Mouse (Mus musculus) embryonic facial prominence, embryonic 12.5 days (tissue): ENCODE measurements around the gene Siglecf. TPM values are rescaled to one million over a fixed set of nuclear protein-coding genes. Genes with fewer than 3 reads are reported as not detected.

Source experiments
- ATAC-seq: fragments of 200-750 bp; cut with Nextera tagmentation; 2 replicates; pipeline ENCODE4 v1.8.0; 2017; ENCODE audit not compliant: insufficient number of reproducible peaks, insufficient read depth, low FRiP score, low TSS enrichment
- H3K27ac ChIP-seq: fragments of 300-500 bp; sonication (generic); 2 replicates; pipeline ENCODE4 v1.5.1; 2016; ENCODE audit warnings: mild to moderate bottlenecking
- H3K27me3 ChIP-seq: fragments of 300-500 bp; sonication (generic); 2 replicates; pipeline ENCODE4 v1.6.1; 2016; ENCODE audit warnings: mild to moderate bottlenecking, moderate library complexity
- H3K36me3 ChIP-seq: fragments of 300-500 bp; sonication (generic); 2 replicates; pipeline ENCODE4 v1.6.1; 2016; ENCODE audit warnings: mild to moderate bottlenecking
- H3K4me1 ChIP-seq: fragments of 300-500 bp; sonication (generic); 2 replicates; pipeline ENCODE4 v1.6.1; 2016
- H3K4me2 ChIP-seq: fragments of 300-500 bp; sonication (generic); replicated peaks from 2 replicates; pipeline ENCODE4 v1.6.1; 2016; ENCODE audit warnings: mild to moderate bottlenecking, moderate library complexity
- H3K4me3 ChIP-seq: fragments of 300-500 bp; sonication (generic); 2 replicates; pipeline ENCODE4 v1.5.1; 2016; ENCODE audit warnings: mild to moderate bottlenecking
- H3K9ac ChIP-seq: fragments of 300-500 bp; sonication (generic); 2 replicates; pipeline ENCODE4 v1.6.1; 2016; ENCODE audit warnings: mild to moderate bottlenecking, moderate library complexity
- H3K9me3 ChIP-seq: fragments of 300-500 bp; sonication (generic); 2 replicates; pipeline ENCODE4 v1.6.1; 2016; ENCODE audit warnings: mild to moderate bottlenecking, moderate library complexity
- WGBS: fragments of 180-500 bp; shearing (Covaris S2); methylation state at CpG from one replicate; pipeline ENCODE4 v1.1.7; 2016; 5-methylcytosine and 5-hydroxymethylcytosine counted together
- polyA plus RNA-seq: library from polyadenylated mRNA; unstranded; fragments of >200 nt; fragmentation: Nextera tagmentation; extraction: Ambion mirVana; gene quantifications from 2 replicates; pipeline ENCODE4 v1.2.1, GENCODE M21; 2016

Gene Siglecf
- 0.10 and 0.37 TPM in 2 replicates for polyA plus RNA-seq

DNA sequence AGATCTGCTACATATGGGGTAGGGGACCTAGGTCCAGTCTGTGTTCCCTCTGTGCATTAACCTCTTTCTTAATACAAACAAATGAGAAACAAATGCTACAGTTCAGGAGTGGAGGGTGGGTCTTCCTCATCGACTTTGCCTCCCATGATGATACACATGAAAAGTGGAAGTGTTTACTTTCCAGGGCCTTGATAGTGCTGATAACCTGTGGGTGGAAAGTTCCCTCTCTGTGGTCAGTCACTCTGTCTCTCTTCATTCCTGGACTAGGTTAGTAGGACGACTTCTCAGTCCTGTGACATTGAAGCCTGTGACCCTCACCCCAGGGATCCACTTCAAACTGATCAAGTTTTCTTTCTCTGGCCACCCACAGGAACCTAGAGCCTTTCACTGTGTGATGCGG is at the start of gene Siglecf:
Gene Siglecf, plus strand, starts transcription at position 188 of the 400 bp plus-strand sequence.
- H3K4me3 ChIP-seq: no peak within 1 kb of the TSS
- no peaks in the 10 kb centered on the region; the same call in 1 of the 2 replicates for H3K4me1 ChIP-seq
- WGBS: 75% methylated on average over 3 of the region's 3 CpGs

DNA sequence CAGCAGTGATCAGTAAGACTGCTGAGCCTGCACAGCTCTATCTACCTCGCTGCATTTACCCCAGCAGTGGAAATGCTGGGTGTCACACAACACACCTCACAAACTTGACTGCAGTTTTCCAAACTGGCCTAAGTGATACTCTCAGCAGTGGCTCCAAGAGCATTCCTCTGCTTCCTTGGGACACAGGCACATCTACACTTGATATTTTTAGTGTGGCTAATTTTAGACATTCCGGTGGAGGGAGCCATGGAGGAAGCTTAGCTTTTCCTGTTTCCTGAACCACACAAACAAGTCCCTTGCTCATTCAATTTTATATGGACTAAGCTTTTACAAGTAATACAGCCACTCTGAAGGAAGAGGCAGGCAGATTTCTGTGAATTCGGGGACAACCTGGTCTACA is 45.9 kb upstream of the Siglecf start:
- H3K9ac ChIP-seq: no peak overlapping the region
- 80% methylated on average over 3 of the region's 3 CpGs for WGBS
- no peaks in the 10 kb centered on the region for H3K27me3 ChIP-seq
- H3K36me3 ChIP-seq: peaks cover 38% of the 10 kb centered on the region
- no peak overlapping the region for H3K27ac ChIP-seq
- no peak overlapping the region for H3K4me3 ChIP-seq
- no peak for ATAC-seq
- H3K4me2 ChIP-seq: no peak overlapping the region
- H3K4me1 ChIP-seq: no peaks in the 10 kb centered on the region
- H3K9me3 ChIP-seq: no peaks in the 10 kb centered on the region

More for the DNA sequence above, at the start of gene Siglecf:
- Histone ChIP-seq H3K27ac (no peak within 1 kb of the TSS), H3K9ac (no peak within 1 kb of the TSS), H3K27me3 (no peaks in the 10 kb centered on the region), H3K9me3 (no peaks in the 10 kb centered on the region), H3K36me3 (no peaks in the 10 kb centered on the region), H3K4me2 (no peak within 1 kb of the TSS)
- ATAC-seq: no peak

DNA sequence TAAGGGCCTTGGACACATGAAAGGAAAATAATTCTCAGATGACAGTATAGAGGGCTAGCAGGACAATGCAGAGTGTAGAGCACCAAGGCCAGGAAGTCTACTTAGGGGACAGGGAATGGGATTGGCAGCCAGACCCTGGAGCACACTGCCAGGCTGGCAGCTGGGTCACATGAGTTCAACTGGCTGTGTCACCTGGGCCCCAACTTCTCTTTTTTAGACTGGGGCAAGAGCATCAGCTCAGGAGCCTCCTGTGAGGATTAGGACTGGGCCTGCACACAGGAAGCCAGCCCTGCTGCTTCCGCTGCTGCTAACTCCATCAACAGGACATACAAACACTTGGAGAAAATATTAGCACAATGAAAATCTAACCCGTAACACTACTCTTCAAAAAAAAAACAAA is 42.1 kb upstream of the Siglecf start:
- Histone ChIP-seq H3K4me3 (no peak overlapping the region), H3K9me3 (no peaks in the 10 kb centered on the region), H3K36me3 (peaks cover 38% of the 10 kb centered on the region), H3K4me1 (peaks cover 8% of the 10 kb centered on the region; the same call in 1 of the 2 replicates), H3K27me3 (no peaks in the 10 kb centered on the region), H3K9ac (no peak overlapping the region), H3K4me2 (no peak overlapping the region), H3K27ac (no peak overlapping the region)
- ATAC-seq: no peak
- 77% methylated on average over 2 of the region's 2 CpGs for WGBS

DNA sequence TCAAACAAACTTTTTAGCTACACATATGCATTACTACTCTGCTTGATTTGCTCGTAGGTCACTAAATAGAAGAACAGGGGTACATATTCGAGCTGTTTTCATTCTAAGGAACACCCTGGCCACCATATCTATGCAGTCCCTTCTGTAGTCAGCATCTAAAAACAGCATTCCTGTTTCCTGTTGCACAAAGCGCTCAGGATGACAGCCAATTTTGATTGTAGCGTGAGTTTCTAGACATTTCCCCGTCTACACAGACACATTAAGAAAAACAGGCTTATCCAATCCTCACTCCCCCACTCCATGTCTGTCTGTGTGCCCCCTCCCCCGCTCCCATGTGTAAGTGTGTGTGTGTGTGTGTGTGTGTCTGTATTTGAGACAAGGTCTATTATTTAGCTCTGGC is 39.5 kb upstream of the Siglecf start:
- H3K4me1 ChIP-seq: peaks cover 8% of the 10 kb centered on the region; the same call in 1 of the 2 replicates
- no peak overlapping the region for H3K9ac ChIP-seq
- no peaks in the 10 kb centered on the region for H3K27me3 ChIP-seq
- H3K4me2 ChIP-seq: peak overlapping the region; percentile 71
- WGBS: 78% methylated on average over 6 of the region's 6 CpGs
- no peak for ATAC-seq
- peak overlapping the region; percentile 79 for H3K4me3 ChIP-seq
- peaks cover 26% of the 10 kb centered on the region; the same call in 1 of the 2 replicates for H3K36me3 ChIP-seq
- no peaks in the 10 kb centered on the region for H3K9me3 ChIP-seq
- no peak overlapping the region for H3K27ac ChIP-seq

DNA sequence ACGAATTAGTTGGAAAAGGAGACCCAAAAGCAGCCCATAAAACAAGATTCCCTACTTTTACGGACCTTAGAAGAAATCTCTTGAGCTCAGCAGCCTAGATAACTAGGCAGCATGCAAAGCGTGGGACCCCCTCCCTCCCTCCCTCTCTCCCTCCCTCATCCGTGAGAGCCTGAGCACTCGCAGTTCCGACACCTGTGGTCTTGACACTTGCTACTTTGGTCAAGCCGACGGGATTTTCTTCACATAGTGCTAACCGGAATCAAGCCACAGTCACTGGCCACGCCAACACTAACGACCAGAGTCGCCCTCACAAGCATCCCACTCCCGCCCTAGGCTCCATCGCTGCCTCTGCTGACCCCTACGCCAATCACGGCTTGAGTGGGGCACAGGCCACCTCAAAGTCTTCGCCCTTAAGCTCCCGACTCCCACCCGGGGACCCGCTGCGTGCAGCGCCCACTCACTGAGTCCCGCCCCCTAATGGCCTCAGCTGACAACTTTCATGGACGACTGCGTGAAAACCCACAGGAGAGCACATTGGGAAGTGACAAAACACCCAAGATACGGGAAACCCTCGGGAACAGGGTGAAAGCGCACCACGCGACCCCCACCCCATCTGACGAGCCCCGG is 38.6 kb upstream of the Siglecf start:
- WGBS: 2% methylated on average over 32 of the region's 32 CpGs
- H3K4me2 ChIP-seq: peak overlapping the region; percentile 71
- peak overlapping the region; percentile 80 for H3K27ac ChIP-seq
- peaks cover 18% of the 10 kb centered on the region; the same call in 1 of the 2 replicates for H3K36me3 ChIP-seq
- peak; percentile 74 for ATAC-seq
- no peaks in the 10 kb centered on the region for H3K9me3 ChIP-seq
- H3K27me3 ChIP-seq: no peaks in the 10 kb centered on the region
- H3K4me3 ChIP-seq: peak overlapping the region; percentile 79
- H3K4me1 ChIP-seq: peaks cover 8% of the 10 kb centered on the region; the same call in 1 of the 2 replicates
- peak overlapping the region; percentile 79 for H3K9ac ChIP-seq

DNA sequence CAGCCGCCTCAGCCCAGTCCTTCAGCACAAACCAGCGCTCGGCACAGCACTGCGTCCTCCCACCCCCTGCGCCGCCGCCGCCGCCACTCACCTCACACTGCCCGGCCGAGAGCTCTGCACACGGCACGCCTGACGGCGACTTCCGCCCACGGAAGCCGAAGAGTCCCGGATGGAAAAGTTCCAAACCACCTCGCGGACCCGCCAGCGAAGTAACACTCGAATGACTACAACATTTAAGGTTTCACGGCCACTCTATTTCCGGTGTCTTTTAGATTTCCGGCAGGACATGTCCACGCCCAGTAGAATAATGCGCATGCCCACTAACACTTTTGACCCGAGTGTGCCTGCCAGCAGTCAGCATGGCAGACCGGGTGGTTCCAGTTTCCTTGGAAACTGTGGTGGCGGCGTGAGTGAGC is 38.1 kb upstream of the Siglecf start, which contains the start of gene Zfp715:
Gene Zfp715, minus strand, starts transcription at position 282 of the 416 bp plus-strand sequence.
- Histone ChIP-seq H3K4me1 (peaks cover 8% of the 10 kb centered on the region; the same call in 1 of the 2 replicates), H3K9ac (peak within 1 kb of the TSS; percentile 79), H3K27ac (peak within 1 kb of the TSS; percentile 80), H3K36me3 (peaks cover 12% of the 10 kb centered on the region; the same call in 1 of the 2 replicates), H3K4me3 (peak within 1 kb of the TSS; percentile 79), H3K27me3 (no peaks in the 10 kb centered on the region), H3K9me3 (no peaks in the 10 kb centered on the region), H3K4me2 (peak within 1 kb of the TSS; percentile 71)
- WGBS: under 1% methylated on average over 33 of the region's 33 CpGs
- peak; percentile 94 for ATAC-seq

DNA sequence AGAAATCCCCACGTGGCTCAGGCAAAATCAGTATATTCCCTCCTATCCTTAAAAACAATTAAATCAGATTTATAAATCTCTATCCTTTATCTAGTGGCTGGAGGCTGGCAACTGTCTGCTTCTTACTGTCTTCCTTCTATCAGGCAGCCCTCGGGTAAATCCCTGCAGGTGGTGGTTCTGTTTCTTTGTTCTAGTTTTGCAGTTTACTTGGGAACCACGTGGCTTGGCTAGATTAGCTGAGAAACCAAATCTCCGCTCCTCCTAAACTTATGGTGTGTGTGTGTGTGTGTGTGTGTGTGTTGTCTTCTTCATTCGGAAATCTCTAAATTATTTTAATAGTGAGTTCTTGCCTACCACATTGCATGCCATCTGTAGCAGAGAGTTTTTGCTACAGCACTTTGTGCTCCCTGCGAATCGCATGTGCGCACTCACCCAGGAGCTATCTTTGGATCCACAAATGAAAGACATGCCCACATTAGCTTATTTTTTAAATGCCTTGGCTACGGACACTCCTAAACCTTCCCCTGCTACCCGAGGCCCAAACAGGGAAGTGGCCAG is 24.8 kb upstream of the Siglecf start:
- WGBS: 52% methylated on average over 10 of the region's 10 CpGs
- no peak for ATAC-seq
- no peaks in the 10 kb centered on the region for H3K27me3 ChIP-seq

DNA sequence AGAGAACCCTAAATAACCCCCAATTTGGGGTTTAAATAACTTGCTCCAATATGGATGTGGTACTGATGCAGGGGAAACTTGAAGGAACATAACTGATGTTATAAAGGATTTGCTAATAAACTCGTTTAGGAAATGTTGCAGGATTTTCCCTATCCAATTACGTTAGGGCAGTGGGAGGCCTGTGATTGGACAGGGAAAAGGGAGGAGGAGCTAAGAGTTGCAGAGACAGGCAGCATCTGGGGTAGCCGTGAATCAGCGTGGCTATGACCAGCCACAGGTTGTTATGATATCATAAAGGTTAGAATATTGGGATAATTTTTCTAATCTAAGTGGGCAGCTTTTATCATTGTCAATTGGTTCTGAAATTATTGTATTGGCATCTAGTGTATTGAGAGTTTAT is 23.0 kb upstream of the Siglecf start:
- no peaks in the 10 kb centered on the region for H3K4me1 ChIP-seq
- H3K27me3 ChIP-seq: no peaks in the 10 kb centered on the region
- H3K9me3 ChIP-seq: no peaks in the 10 kb centered on the region
- WGBS: 68% methylated on average over 4 of the region's 4 CpGs
- no peak overlapping the region for H3K9ac ChIP-seq
- H3K27ac ChIP-seq: no peak overlapping the region
- H3K4me3 ChIP-seq: no peak overlapping the region
- H3K36me3 ChIP-seq: no peaks in the 10 kb centered on the region
- ATAC-seq: no peak
- H3K4me2 ChIP-seq: no peak overlapping the region

More for the DNA sequence above, 24.8 kb upstream of the Siglecf start:
- H3K9ac ChIP-seq: no peak overlapping the region
- no peak overlapping the region for H3K4me2 ChIP-seq
- H3K9me3 ChIP-seq: no peaks in the 10 kb centered on the region
- no peaks in the 10 kb centered on the region for H3K36me3 ChIP-seq
- no peaks in the 10 kb centered on the region for H3K4me1 ChIP-seq
- no peak overlapping the region for H3K27ac ChIP-seq
- no peak overlapping the region for H3K4me3 ChIP-seq

DNA sequence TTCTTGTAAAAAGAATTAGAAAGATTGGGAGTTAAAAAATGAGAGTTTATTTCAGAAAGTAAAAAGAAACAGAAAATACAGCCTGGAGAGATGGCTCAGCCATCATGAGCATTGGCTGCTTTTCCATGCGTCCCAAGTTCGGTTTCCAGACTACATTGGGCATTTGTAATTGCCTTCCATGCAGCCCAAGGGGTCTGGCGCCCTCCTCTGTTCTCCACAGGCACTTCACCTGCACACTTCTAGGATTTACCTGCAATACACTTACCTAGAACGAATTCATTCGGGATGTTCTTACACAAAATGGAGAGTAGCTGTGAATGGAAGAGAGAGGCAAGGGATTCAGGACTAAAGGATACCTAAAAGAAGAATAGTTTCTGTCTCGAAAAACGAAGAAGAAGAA is 17.9 kb upstream of the Siglecf start:
- Histone ChIP-seq H3K9ac (no peak overlapping the region), H3K27ac (no peak overlapping the region), H3K27me3 (no peaks in the 10 kb centered on the region), H3K36me3 (no peaks in the 10 kb centered on the region), H3K4me1 (no peaks in the 10 kb centered on the region), H3K9me3 (no peaks in the 10 kb centered on the region), H3K4me2 (no peak overlapping the region), H3K4me3 (no peak overlapping the region)
- no peak for ATAC-seq
- 34% methylated on average over 5 of the region's 7 CpGs for WGBS

DNA sequence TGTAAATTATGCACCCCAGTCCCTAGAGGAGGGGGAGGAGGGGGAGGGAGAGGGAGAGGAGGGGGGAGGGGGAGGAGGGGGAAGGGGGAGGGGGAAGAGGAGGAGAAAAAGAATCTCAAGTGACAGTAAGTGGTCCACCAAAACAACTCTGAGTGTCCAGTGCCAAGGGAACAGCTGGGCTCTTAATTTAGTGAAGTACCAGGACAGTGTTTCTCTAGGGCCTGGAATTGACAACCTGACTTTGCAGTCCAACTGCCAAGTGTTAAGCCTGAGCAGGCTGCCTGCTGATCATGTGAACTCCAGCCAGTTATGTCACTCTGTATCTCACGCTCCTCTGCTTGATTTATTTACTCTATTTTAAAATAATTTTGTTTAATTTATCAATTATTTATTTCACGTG is 17.2 kb upstream of the Siglecf start:
- no peak overlapping the region for H3K4me3 ChIP-seq
- H3K9ac ChIP-seq: no peak overlapping the region
- no peaks in the 10 kb centered on the region for H3K9me3 ChIP-seq
- H3K27me3 ChIP-seq: no peaks in the 10 kb centered on the region
- ATAC-seq: no peak
- H3K4me2 ChIP-seq: no peak overlapping the region
- no peaks in the 10 kb centered on the region for H3K36me3 ChIP-seq
- H3K4me1 ChIP-seq: no peaks in the 10 kb centered on the region
- H3K27ac ChIP-seq: no peak overlapping the region
- WGBS: 52% methylated on average over 2 of the region's 2 CpGs

DNA sequence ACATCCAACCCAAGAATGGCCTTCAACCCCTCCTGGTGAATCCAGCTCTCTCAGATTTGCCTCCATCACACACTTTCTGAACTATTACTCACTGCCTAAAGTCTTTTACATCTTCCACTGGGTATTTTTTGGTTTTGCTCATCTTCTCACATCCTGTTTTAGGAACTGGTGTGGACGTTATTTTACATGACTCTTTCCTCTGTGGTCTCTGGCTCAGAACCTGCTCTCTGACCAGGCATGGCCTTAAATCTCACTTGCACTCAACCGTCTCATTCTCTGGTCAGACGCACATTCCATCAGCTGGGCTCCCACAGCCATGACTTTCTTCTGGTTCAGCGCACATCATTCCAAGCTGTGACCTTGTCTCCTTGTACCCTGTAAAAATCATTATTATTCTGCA is 10.4 kb upstream of the Siglecf start:
- H3K36me3 ChIP-seq: no peaks in the 10 kb centered on the region
- no peaks in the 10 kb centered on the region for H3K9me3 ChIP-seq
- H3K27me3 ChIP-seq: no peaks in the 10 kb centered on the region
- no peak overlapping the region for H3K27ac ChIP-seq
- WGBS: 86% methylated on average over 4 of the region's 4 CpGs
- ATAC-seq: no peak
- no peak overlapping the region for H3K4me3 ChIP-seq
- H3K9ac ChIP-seq: no peak overlapping the region
- H3K4me1 ChIP-seq: no peaks in the 10 kb centered on the region
- no peak overlapping the region for H3K4me2 ChIP-seq

DNA sequence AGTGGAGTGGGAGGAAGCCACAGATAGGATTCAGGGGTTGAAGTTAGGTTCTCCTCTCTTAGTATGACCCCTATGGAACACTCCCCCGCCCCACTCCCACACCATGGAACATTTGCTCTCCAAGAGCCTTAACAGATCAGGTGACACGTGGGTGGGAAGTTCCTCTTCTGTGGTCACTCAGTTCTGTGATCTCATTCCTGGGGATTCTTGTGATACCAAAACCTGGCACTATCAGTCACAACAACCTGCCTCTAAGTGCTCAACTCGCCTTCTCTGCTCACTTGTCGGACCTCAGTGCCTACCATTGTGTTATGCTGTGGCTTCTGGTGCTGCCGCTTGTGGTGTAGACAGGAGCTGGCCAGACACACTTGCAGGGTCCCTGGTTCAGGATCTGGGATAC is 8.0 kb upstream of the Siglecf start:
- no peak for ATAC-seq
- WGBS: 75% methylated on average over 5 of the region's 5 CpGs

More for the DNA sequence above, 8.0 kb upstream of the Siglecf start:
- Histone ChIP-seq H3K9me3 (no peaks in the 10 kb centered on the region), H3K27ac (no peak overlapping the region), H3K4me3 (no peak overlapping the region), H3K4me2 (no peak overlapping the region), H3K36me3 (no peaks in the 10 kb centered on the region), H3K9ac (no peak overlapping the region), H3K4me1 (no peaks in the 10 kb centered on the region), H3K27me3 (no peaks in the 10 kb centered on the region)
